Mouse (Mus musculus) lung, adult 2 months (tissue): ENCODE measurements around the gene Stk32c. TPM values are rescaled to one million over a fixed set of nuclear protein-coding genes. Genes with fewer than 3 reads are reported as not detected.
A peak's percentile ranks its signal among the peaks of the same experiment; 100 is the strongest.

Experiments used
- DNase-seq: peaks from one replicate; pipeline ENCODE4 v3.0.0; 2022
- H3K4me1 ChIP-seq: fragments of 200-500 bp; 2 replicates; pipeline ENCODE4 v1.6.1; 2011; ENCODE audit warnings: low read length; ENCODE audit not compliant: control insufficient read depth, insufficient read depth
- H3K4me3 ChIP-seq: fragments of 200-500 bp; replicated peaks from 2 replicates; pipeline ENCODE3; 2011; ENCODE audit warnings: low read depth, mild to moderate bottlenecking, control low read depth, low read length; ENCODE audit errors: extremely low read depth
- CTCF ChIP-seq: fragments of 200-500 bp; IDR thresholded peaks from 2 replicates; pipeline ENCODE4 v1.5.1; 2011; ENCODE audit warnings: mild to moderate bottlenecking, low read length, control low read depth; ENCODE audit not compliant: insufficient read depth
- POLR2A ChIP-seq: fragments of 200-500 bp; IDR thresholded peaks from 2 replicates; pipeline ENCODE4 v1.6.1; 2011; ENCODE audit warnings: low read depth, mild to moderate bottlenecking, control low read depth, low read length, borderline replicate concordance; ENCODE audit errors: extremely low read depth
- WGBS: fragments of 180-500 bp; shearing (Covaris S2); methylation state at CpG from one replicate; pipeline ENCODE4 v1.1.7; 2018; 5-methylcytosine and 5-hydroxymethylcytosine counted together
- polyA plus RNA-seq: library from polyadenylated mRNA; depleted of rRNA; stranded (reverse); fragments of >200 nt; gene quantifications from 2 replicates; pipeline ENCODE4 v1.2.3, GENCODE M21; 2012

The Stk32c gene
- polyA plus RNA-seq, 1 experiment, result 1.5 TPM

- 70% methylated on average over 5 of the region's 5 CpGs for WGBS
- TF ChIP-seq POLR2A, result no peak
- no peak for TF ChIP-seq CTCF
- no peaks in the 10 kb centered on the region; the same call in 1 of the 2 replicates for H3K4me1 ChIP-seq
- peak; percentile 2 for DNase-seq
- no peak overlapping the region for H3K4me3 ChIP-seq
These were observed 6.4 kb upstream of the Stk32c start for GRCm38 (mm10) chr7:139219486-139219885.

DNA sequence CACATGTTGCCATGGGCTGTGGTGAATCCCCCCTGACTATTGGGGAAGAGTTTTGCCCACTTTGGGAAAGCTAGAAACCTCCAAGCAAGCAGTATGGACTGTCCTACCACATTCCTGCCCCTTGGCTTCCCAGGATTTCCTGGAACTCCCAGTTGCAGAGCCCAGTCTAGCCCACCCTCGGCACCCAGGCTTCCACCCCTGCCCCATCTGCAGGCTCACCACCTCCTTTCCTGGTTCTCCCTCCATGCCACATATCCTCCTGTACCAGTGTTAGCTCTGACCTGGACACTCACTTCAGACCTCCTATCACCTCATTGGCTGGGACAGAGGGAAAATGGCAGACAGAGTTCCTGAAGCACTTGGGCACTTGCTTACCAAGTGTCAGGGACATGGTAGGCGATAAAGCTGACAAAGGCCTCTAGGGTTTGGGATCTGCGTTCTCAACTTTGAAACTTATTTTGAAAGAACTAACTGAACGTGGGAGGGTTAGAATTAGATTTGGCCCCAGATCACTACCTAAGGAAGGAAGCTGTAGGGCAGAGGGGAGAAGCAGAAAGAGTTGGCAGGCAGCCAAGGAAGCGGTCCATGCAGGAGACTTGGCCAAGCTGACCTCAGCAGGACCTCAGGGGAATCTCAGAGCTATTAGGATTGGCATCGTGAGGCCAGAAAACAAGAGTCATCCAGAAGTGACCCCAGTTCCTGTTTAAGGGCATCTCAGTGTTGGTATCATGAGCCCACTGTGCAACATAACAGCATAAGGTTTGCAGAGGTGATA is 5.7 kb upstream of the Stk32c start:
- 33% methylated on average over 6 of the region's 6 CpGs for WGBS
- peak; percentile 11 for DNase-seq

GRCm38 (mm10) chr7:139217046-139217445 is 3.9 kb upstream of the Stk32c start:
- no peak for DNase-seq
- H3K4me3 ChIP-seq, result no peak overlapping the region
- no peak for TF ChIP-seq CTCF
- no peak for TF ChIP-seq POLR2A
- H3K4me1 ChIP-seq, result 0 out of 2 replicates have a peak, but pooled peaks cover 2% of the 10 kb centered on the region
- WGBS, result 80% methylated on average over 7 of the region's 7 CpGs

More for the DNA sequence above, 5.7 kb upstream of the Stk32c start:
- TF ChIP-seq CTCF, result no peak
- no peaks in the 10 kb centered on the region for H3K4me1 ChIP-seq
- H3K4me3 ChIP-seq, result no peak overlapping the region

DNA sequence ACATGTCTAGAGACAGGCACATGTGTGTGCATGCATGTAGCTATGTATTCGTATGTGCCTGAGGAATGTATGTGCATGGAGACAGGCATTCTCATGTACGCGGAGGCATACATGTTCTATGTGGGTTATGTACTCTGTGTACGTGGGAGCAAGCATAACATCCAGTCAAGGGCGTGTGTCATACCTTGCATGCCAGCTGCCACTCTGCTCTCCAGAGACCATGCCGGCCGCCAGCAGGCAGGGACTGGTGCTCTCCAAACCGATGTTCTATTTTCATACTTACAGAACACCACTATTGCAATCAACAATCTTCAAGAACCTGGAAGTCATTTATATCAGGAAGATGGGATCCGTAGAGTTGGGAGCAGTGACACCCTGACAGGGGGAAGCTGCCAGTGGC is 3.4 kb upstream of the Stk32c start:
- Histone ChIP-seq H3K4me3 (no peak overlapping the region), H3K4me1 (0 out of 2 replicates have a peak, but pooled peaks cover 2% of the 10 kb centered on the region)
- WGBS, result 68% methylated on average over 9 of the region's 9 CpGs
- no peak for DNase-seq
- TF ChIP-seq CTCF, result no peak
- no peak for TF ChIP-seq POLR2A

DNA sequence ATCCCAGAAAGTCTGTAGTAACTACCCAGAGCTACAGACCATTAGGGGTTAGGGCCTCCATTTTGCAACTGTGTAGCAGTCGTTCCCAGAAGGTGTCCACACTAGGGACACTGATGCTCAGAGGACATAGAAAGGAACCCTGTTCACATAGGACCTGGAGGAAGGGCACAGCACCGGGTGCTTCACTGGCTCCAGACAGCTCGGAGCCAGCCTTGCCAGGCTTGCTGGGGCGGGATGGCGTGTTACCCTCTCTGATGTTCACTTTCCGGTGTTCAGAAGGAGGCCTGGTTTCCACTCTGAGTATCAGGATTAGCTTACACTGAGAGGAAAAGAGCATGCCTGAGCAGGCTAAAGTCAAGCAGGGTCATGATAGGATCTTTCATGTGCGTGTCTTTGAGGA is 2.8 kb upstream of the Stk32c start:
- H3K4me1 ChIP-seq, result 0 out of 2 replicates have a peak, but pooled peaks cover 2% of the 10 kb centered on the region
- WGBS, result 82% methylated on average over 7 of the region's 7 CpGs
- TF ChIP-seq CTCF (no peak), POLR2A (no peak)
- no peak overlapping the region for H3K4me3 ChIP-seq
- DNase-seq, result peak; percentile 2

- no peak for DNase-seq
These were observed 2.4 kb upstream of the Stk32c start for GRCm38 (mm10) chr7:139215516-139215915.

GRCm38 (mm10) chr7:139214596-139215340 is 1.7 kb upstream of the Stk32c start:
- Histone ChIP-seq H3K4me1 (0 out of 2 replicates have a peak, but pooled peaks cover 2% of the 10 kb centered on the region), H3K4me3 (no peak overlapping the region)
- 83% methylated on average over 14 of the region's 14 CpGs for WGBS
- no peak for DNase-seq
- no peak for TF ChIP-seq POLR2A
- no peak for TF ChIP-seq CTCF

More at GRCm38 (mm10) chr7:139215516-139215915, 2.4 kb upstream of the Stk32c start:
- WGBS, result 48% methylated on average over 1 of the region's 1 CpGs
- TF ChIP-seq CTCF (no peak), POLR2A (no peak)
- Histone ChIP-seq H3K4me1 (0 out of 2 replicates have a peak, but pooled peaks cover 2% of the 10 kb centered on the region), H3K4me3 (no peak overlapping the region)

- TF ChIP-seq POLR2A (no peak), CTCF (no peak)
- Histone ChIP-seq H3K4me1 (0 out of 2 replicates have a peak, but pooled peaks cover 2% of the 10 kb centered on the region), H3K4me3 (no peak overlapping the region)
- 53% methylated on average over 3 of the region's 3 CpGs for WGBS
- DNase-seq, result no peak
These were observed 1.1 kb upstream of the Stk32c start for GRCm38 (mm10) chr7:139214160-139214559.

GRCm38 (mm10) chr7:139213751-139214150 is 644 bp upstream of the Stk32c start:
- 54% methylated on average over 3 of the region's 3 CpGs for WGBS
- DNase-seq, result no peak
- no peak overlapping the region for H3K4me3 ChIP-seq
- 0 out of 2 replicates have a peak, but pooled peaks cover 2% of the 10 kb centered on the region for H3K4me1 ChIP-seq
- TF ChIP-seq CTCF (no peak), POLR2A (no peak)
